Mouse (Mus musculus): Measurements from ENCODE around the gene Fam207a.

The Fam207a gene

DNA sequence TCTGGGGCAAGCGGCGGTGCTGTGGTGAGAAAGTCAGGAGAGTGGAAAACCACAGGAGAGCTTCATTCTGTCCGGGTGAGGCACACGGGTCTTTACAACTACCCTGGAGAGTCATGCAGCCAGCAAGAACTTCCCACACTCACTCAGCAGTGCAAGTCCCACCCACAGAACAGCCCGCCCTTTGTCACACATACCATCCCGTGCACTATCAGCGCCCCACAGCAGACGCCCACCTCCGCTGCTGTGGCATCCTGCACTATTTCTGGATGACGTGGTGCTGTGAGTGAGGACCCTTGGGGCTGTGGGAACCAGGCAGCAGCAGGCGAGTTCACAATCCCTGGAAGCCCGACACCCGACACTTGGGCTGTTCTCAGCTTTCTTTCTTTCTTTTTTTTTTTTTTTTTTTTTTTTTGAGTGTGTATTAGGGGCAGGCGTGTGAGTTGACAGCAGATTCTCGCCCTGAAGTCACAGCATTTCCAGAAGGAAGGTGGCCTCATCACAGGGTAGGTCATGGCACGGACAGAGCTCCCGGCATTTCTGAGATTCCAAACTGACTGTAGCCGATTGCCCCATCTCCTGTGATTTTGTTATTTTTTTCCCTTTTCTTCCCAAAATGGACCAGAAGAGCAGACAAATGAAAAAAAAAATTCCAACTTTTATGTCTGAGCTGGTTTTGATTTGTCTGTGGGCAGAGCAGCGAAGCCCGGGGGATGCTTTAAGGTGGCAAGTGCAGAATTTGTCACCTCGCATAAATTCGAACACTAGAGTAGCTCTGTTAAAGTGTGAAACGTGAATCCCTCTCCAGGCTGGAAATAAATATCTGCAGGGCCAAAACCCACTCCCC lies 66.0 kb downstream of the Fam207a start:
- DNase-seq = peak; percentile 37

DNA sequence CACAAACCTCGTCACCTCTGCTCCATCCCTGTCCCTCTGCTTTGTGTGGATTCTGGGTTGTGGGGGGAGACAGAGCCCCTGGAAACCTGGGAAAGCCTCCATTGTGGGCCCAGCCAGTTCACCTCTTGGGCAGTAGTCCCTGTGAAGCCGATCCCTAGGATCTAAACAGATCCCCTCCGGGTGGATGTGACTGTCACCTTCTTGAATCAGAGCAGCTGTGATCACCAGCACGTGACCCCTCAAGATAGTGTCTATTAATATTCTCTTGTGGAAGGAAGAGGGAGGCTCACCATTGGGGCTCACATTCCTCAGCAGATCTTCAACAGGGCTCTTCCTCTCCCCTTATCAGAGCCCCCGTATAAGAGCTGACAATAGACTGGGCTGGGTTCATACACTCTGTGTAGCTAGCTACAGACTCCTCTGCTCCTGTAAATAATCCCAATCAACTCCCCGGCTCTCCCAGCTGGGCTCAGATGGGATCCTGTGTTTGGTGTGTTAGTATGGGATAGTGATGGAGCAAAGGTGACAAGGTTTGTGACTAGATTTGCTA lies 66.8 kb downstream of the Fam207a start:
- DNase-seq = no peak

DNA sequence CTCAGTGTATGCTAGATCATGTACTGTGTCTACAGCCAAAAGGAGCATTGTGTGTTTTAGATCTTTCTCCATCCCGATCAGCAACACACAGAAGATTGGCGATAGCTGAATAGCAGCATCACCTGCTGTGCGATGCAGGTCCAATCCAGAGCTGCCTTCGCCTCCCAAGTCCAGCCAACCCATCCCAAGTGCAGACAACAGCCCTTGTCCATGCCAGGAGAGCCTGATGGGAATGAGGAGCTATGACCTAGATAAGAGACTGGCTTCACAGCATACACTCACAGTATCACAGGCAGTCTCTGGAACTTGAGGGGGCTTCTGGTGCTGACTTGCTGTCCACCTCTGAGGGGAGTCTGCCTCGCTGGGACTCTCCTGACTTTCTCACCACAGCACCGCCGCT lies 67.4 kb downstream of the Fam207a start:
- DNase-seq = no peak

DNA sequence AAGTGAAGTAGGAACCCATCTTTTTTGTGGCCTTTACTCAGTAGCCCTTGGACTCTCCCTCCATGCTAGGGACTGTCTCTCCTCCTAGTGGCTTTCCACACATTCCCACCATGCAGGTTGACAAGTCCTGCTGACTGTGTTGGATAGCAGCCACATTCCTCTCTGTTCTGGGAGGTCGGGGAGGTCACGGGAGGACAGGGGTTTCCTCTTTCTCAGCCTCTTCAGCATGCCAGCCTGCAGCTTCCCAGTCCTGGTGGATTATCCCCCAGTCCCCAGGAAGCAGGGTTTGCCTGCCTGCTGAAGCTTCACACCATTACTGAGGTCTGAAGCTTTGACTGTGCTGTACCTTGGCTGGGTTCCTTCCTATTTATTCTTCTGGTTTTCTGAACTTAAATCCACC lies 67.8 kb downstream of the Fam207a start:
- DNase-seq = no peak

DNA sequence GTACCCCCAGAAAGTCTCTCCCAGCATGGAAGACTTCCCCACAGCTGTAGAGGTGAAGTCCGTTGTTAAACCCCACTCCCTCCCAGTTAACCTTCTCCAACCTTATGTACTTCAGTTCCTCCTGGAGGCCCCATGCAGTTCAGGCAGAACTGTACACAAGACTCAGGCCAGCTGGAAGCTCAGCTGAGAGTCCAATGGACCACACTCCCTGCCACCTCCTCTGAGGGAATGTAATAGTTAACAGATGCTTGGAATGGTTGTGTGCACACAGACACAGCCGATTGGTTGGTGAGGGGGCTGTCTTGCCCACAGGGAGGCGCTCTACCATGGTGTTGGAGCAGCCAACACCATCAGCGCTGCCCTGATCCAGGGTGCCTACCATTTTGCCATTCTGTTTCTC lies 73.3 kb downstream of the Fam207a start:
- no peak for DNase-seq

DNA sequence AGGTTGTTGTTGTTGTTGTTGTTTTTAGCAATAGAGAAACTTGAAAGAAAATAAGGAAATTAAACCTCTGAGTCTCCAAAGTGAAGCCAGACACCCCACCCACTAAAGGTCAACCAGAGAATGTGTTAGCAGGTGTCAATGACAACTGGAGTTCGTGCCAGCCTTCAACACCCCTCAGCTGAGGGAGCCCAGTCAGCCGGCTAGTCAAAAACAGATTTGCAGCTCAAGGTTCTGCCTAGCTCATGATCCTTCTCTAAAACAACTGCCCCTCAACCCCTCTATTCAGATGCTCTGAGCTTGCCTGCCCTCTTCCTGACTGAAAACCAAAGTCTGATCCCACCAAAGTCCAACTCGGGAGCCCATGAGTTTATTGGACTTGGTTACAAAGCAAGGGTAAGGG lies 73.8 kb downstream of the Fam207a start:
- DNase-seq = no peak

DNA sequence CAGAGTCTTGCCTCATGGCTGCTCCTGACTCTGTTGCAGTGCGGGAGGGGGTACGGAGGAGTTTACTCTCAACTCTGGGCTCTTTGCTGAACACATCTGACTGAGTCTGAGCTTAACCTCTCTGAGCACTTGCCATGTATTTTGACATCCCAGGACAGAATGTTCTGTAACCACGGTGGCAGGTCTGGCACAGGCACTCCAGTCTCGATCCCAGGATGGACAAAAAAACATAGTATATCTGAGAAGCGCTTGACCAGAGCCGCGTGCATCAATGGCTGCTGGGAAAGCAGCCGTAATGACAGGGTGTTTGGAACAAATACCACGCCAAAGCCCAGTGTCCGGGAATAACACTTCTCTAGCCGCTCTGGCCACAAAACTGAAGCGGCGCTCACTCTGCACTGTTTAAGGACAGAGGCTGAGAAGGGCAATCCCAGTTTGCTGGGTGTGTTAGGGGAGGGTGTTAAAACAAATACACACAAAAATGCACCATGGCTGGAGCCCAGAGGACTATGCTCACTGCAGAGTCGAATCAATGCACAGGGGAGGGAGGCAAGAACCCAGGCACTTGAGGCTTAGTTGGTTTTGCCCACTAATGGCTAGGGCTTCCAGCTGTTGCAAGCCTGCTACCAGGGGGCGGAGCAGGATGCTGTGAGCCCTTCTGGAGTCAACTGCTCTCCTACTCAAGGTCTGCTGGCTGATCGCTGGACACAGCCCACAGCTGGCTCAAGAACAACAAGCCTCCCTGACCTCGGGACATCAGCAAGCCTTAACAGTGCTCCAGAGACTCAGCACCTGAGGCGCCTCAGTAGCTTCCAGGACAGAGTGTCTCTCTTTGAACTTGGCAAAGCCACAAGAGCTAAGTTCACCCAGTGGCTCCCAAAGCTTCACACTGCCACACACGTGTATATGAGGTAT lies 74.5 kb downstream of the Fam207a start:
- DNase-seq = no peak

DNA sequence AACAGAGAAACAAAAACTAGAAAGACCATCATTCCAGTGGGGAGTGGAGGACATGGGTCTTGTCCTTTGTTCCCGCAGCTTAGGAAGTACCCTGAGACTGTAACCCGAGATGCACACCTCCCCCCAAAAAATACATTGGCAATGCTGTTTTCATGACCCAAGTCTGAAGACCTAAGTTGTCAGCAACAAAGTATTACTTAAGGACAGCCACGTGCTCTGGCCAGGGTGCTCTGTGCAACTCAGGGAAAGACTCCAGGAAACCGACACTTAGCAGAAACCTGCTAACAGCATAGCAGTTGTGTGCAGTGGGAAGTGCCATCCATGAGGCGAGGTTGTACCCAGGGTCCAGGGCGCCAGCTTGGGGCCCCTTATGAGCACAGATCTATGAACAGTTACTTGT lies 75.3 kb downstream of the Fam207a start:
- DNase-seq = no peak

DNA sequence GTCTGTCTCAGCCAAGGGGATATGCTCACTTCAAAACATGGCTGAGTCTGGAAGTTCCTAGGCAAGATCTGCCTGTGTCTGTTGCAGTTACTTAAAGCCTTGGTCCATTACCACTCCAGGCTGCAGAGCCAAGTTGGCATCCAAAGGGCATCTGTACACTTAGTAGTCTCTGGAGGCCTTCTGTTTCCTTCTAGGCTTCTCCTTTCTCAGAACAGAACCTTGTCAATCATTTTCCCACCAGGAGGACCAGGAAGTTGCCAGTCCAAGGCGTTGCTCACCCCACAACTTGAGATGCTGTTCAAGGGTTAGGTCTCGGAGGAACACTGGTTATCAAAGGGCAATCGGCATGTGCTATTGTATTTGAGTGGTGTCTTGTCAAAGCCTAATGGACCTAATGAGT lies 76.6 kb downstream of the Fam207a start:
- no peak for DNase-seq

DNA sequence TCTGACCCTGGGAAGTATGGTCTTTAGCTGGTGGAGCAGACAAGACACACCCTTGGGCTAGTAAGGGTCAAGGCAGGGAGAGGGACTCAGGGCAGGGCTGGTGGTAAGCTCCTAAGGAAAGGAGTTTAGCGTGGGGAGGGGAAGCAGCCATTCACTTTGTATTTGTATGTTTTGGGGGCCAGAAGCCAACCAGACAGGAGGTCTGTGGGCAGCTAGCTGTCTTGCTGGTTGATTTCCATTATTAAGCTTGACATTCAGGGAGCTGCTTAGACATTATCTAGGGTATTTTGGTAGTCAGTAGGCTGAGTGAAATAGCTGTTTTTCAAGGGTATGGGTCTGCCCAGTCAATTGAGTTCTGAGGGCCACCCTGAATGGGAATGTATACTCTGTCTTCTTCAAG lies 77.6 kb downstream of the Fam207a start:
- DNase-seq = no peak

Data from liver (tissue).